Mouse (Mus musculus) kidney, adult 18-20 months (tissue): ENCODE measurements around the gene Arf4.
A peak's percentile ranks its signal among the peaks of the same experiment; 100 is the strongest.
"Not testable (repeated sequence)": the region's sequence is repeated elsewhere in the genome, so short reads cannot be mapped to it uniquely, and the experiment has no call there.

Experiments
- DNase-seq: peaks from one replicate; pipeline ENCODE4 v3.0.0; 2021

Arf4 gene

DNA sequence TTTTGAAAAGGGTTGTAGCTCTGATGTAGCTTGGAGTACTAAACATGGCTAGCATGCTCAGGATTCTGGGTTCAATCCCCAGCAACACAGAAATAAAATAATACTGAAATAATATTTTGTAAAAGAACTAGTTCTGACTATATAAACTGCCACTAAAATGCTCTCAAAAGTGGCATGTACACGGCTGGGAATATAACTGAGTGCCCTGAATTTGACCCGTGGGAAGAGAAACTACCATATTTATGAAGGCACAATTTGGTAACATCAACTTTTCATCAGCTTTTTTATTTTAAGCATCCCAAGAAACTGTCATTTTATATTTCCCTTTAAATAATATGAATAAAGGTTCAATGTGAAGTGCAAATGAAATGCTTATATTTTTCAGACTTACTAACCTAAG is 26.0 kb downstream of the Arf4 start:
- no peak for DNase-seq

GRCm38 (mm10) chr14:26667991-26668370 is 30.1 kb downstream of the Arf4 start:
- DNase-seq = no peak

GRCm38 (mm10) chr14:26668371-26669291 is 30.8 kb downstream of the Arf4 start:
- DNase-seq = peak; percentile 29

GRCm38 (mm10) chr14:26669292-26670073 is 31.6 kb downstream of the Arf4 start, which contains the start of gene Pde12:
Gene Pde12, minus strand, starts transcription at chr14:26669883.
- peak; percentile 95 for DNase-seq

GRCm38 (mm10) chr14:26670964-26671363 is 33.1 kb downstream of the Arf4 start:
- DNase-seq = no peak

GRCm38 (mm10) chr14:26671870-26672615 is 34.2 kb downstream of the Arf4 start:
- not testable (repeated sequence) for DNase-seq

GRCm38 (mm10) chr14:26674476-26675169 is 36.7 kb downstream of the Arf4 start:
- not testable (repeated sequence) for DNase-seq

- peak; percentile 56 for DNase-seq
Observed at GRCm38 (mm10) chr14:26675371-26675770, 37.5 kb downstream of the Arf4 start.

GRCm38 (mm10) chr14:26675791-26676190 is 37.9 kb downstream of the Arf4 start:
- DNase-seq = no peak

- no peak for DNase-seq
Observed at GRCm38 (mm10) chr14:26690727-26691126, 52.9 kb downstream of the Arf4 start.

- no peak for DNase-seq
Observed at GRCm38 (mm10) chr14:26691363-26691762, 53.5 kb downstream of the Arf4 start.

DNA sequence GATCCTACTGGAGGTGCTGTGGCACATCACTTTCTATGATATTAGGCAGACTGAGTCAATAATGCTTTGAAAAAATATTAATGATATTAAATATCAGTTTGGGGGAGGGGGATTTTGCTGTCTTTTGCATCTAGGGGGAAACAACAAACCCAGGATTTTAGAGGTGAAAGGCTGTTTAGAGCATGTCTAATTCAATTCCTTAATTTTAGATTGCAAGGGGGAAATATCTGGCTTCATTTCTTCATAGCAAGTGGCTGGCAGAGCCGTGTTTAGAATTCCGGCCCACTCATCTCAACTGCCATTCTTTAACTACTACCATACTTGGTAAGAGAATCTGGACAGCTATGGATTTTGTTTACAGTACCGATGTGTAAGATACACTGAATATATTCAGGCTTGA is 55.1 kb downstream of the Arf4 start, which contains the start of gene Dnah12:
Dnah12 (plus strand) TSS at position 301 of the 400 bp plus-strand sequence.
- DNase-seq = no peak

GRCm38 (mm10) chr14:26697912-26698311 is 60.0 kb downstream of the Arf4 start:
- DNase-seq = no peak

- DNase-seq = not testable (repeated sequence)
Observed at GRCm38 (mm10) chr14:26705246-26705645, 67.4 kb downstream of the Arf4 start.
